Mouse (Mus musculus): ENCODE data around the gene Fbxw28. TPM values are rescaled to one million over a fixed set of nuclear protein-coding genes. Genes with fewer than 3 reads are reported as not detected.
"Not testable (repeated sequence)": the region's sequence is repeated elsewhere in the genome, so short reads cannot be mapped to it uniquely, and the experiment has no call there.

The Fbxw28 gene
- polyA plus RNA-seq (2012; rRNA removed), result not detected in 2 replicates

DNA sequence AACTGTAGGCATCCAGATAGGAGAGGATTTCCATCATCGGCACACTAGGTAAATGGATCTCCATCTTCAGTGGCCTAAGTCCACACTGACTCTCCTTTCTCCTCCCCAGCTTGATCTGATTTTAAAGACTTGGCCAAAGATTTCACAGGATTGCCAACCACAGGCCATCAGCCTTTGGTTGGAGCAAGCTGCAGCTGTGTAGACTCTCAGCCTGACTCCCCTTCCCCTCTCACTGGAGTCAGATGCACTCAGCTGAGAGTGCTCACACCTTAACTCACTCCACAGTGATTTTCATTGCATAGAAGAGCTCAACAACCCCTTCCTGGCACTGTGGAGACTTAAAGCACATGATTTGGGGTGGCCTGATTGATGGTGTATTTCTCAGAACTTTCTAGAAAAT lies at the start of gene Fbxw28:
Fbxw28 (minus strand) TSS at position 101 of the 400 bp plus-strand sequence.
- DNase-seq (ENCODE audit: low read depth, low spot score), result not testable (repeated sequence)
- 100% methylated on average over 1 of the region's 1 CpGs for WGBS

DNA sequence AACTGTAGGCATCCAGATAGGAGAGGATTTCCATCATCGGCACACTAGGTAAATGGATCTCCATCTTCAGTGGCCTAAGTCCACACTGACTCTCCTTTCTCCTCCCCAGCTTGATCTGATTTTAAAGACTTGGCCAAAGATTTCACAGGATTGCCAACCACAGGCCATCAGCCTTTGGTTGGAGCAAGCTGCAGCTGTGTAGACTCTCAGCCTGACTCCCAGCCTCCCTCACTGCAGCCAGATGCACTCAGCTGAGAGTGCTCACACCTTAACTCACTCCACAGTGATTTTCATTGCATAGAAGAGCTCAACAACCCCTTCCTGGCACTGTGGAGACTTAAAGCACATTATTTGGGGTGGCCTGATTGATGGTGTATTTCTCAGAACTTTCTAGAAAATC lies 51.9 kb downstream of the Fbxw28 start, which contains the start of gene Fbxw14:
Fbxw14 (minus strand) TSS at position 101 of the 400 bp plus-strand sequence.
- not testable (repeated sequence) for DNase-seq (ENCODE audit: low read depth, low spot score)
- WGBS, result no CpG with 5 or more reads among the region's 1 CpGs

Other genes starting within 250 kb of the Fbxw28 start
- 2.5 and 3.4 TPM in 2 replicates for gene Plxnb1, start 244.3 kb downstream of the Fbxw28 start, polyA plus RNA-seq (2012; rRNA removed)
- not detected in 2 replicates for gene Fbxw21, start 177.6 kb downstream of the Fbxw28 start, polyA plus RNA-seq (2012; rRNA removed)
- gene Fbxw13, start 143.7 kb downstream of the Fbxw28 start, polyA plus RNA-seq (2012; rRNA removed), result not detected in 2 replicates
- not detected in 2 replicates for gene Fbxw20, start 104.9 kb downstream of the Fbxw28 start, polyA plus RNA-seq (2012; rRNA removed)
- gene Fbxw14, start 52.0 kb downstream of the Fbxw28 start, polyA plus RNA-seq (2012; rRNA removed), result not detected in 2 replicates
- gene Fbxw22, start 64.6 kb upstream of the Fbxw28 start, polyA plus RNA-seq (2012; rRNA removed), result not detected in 2 replicates
- gene Fbxw16, start 109.5 kb upstream of the Fbxw28 start, polyA plus RNA-seq (2012; rRNA removed), result not detected in 2 replicates
- gene Fbxw19, start 156.2 kb upstream of the Fbxw28 start, polyA plus RNA-seq (2012; rRNA removed), result not detected in 2 replicates
- gene Fbxw15, start 228.6 kb upstream of the Fbxw28 start, polyA plus RNA-seq (2012; rRNA removed), result not detected in 2 replicates

All from large intestine, adult 2 months (tissue).